ENCODE assay signal across 15 mouse cellular contexts in genomic region chr11:33747402-33747955, GRCm38 (mm10).
DNase-seq lines count a peak whose midpoint lies in the region; ATAC-seq lines count a peak whose summit lies in the region.
"Had no signal": no experiment of that assay in that cellular context is flagged by ENCODE, and none has a peak within 500 bp of the region (broad histone marks: within the 10 kb centered on the region; RNA-seq: fewer than 3 reads in every experiment).

No protein-coding gene starts in this region.

- no peak overlapping the region for H3K9ac ChIP-seq in hindbrain, embryonic 14.5 days
- no peak overlapping the region for H3K9ac ChIP-seq in hindbrain, embryonic 11.5 days (ENCODE audit: low read depth, low read length)
- H3K9ac ChIP-seq: heart, embryonic 15.5 days; liver, postnatal 0 days had no signal

- no peaks in the 10 kb centered on the region for H3K27me3 ChIP-seq in hindbrain, embryonic 14.5 days (ENCODE audit: control insufficient read depth, insufficient read depth, low read length)
- no peaks in the 10 kb centered on the region for H3K27me3 ChIP-seq in hindbrain, embryonic 11.5 days (ENCODE audit: control insufficient read depth, insufficient read depth, low read length)
- H3K27me3 ChIP-seq: heart, embryonic 15.5 days had no signal

- peak; percentile 3; the same call in 1 of the 2 replicates for ATAC-seq in hindbrain, embryonic 14.5 days (ENCODE audit: low FRiP score)
- ATAC-seq in hindbrain, embryonic 11.5 days (ENCODE audit: low FRiP score) = no peak
- ATAC-seq: liver, postnatal 0 days had no signal

- H3K9me3 ChIP-seq in hindbrain, embryonic 14.5 days (ENCODE audit: control insufficient read depth, low read length) = no peaks in the 10 kb centered on the region
- H3K9me3 ChIP-seq in hindbrain, embryonic 11.5 days (ENCODE audit: control insufficient read depth, low read length) = no peaks in the 10 kb centered on the region
- H3K9me3 ChIP-seq: heart, embryonic 15.5 days had no signal

- no peak overlapping the region for H3K27ac ChIP-seq in hindbrain, embryonic 14.5 days
- H3K27ac ChIP-seq in hindbrain, embryonic 11.5 days (ENCODE audit: low read depth, low read length) = no peak overlapping the region
- H3K27ac ChIP-seq: heart, embryonic 15.5 days; left cerebral cortex, adult 2 months had no signal

- H3K4me2 ChIP-seq in hindbrain, embryonic 14.5 days (replicated peaks) = no peak overlapping the region
- H3K4me2 ChIP-seq in hindbrain, embryonic 11.5 days (replicated peaks; ENCODE audit: low read depth, low read length) = no peak overlapping the region
- H3K4me2 ChIP-seq: heart, embryonic 15.5 days; midbrain, embryonic 11.5 days had no signal

- no peak overlapping the region for H3K4me3 ChIP-seq in hindbrain, embryonic 14.5 days (replicated peaks; ENCODE audit: low read length)
- no peak overlapping the region for H3K4me3 ChIP-seq in hindbrain, embryonic 11.5 days (ENCODE audit: low read depth, low read length)
- H3K4me3 ChIP-seq: heart, embryonic 15.5 days; left cerebral cortex, adult 2 months; myocyte had no signal

- WGBS in hindbrain, embryonic 14.5 days = 62% methylated on average over 5 of the region's 5 CpGs
- 85% methylated on average over 5 of the region's 5 CpGs for WGBS in hindbrain, embryonic 11.5 days

- no peaks in the 10 kb centered on the region for H3K36me3 ChIP-seq in hindbrain, embryonic 14.5 days (replicated peaks; ENCODE audit: control insufficient read depth, insufficient read depth)
- H3K36me3 ChIP-seq in hindbrain, embryonic 11.5 days (ENCODE audit: control insufficient read depth, insufficient read depth, low read length) = no peaks in the 10 kb centered on the region
- H3K36me3 ChIP-seq: heart, embryonic 15.5 days had no signal

- DNase-seq in hindbrain, embryonic 14.5 days (ENCODE audit: low spot score) = no peak
- DNase-seq in hindbrain, embryonic 11.5 days (ENCODE audit: low spot score) = no peak
- DNase-seq in brain, adult 2 months (ENCODE audit: low read depth, low spot score) = peak; percentile 83
- peak; percentile 69 for DNase-seq in cerebellum, adult 11-12 months
- peak; percentile 63 to 74 for DNase-seq in cerebellum, postnatal 36 days
- DNase-seq in thymus, postnatal 0 days (ENCODE audit: low spot score) = no peak
- no peak for DNase-seq in kidney, postnatal 36 days
- DNase-seq: kidney, adult 2 months; liver, postnatal 0 days; lung, postnatal 36 days; thymus, postnatal 4 days had no signal

- H3K4me1 ChIP-seq in hindbrain, embryonic 14.5 days (replicated peaks; ENCODE audit: control insufficient read depth, insufficient read depth, low read length) = peaks cover 5% of the 10 kb centered on the region; the same call in 1 of the 2 replicates
- H3K4me1 ChIP-seq in hindbrain, embryonic 11.5 days (replicated peaks; ENCODE audit: control insufficient read depth, insufficient read depth, low read length) = no peaks in the 10 kb centered on the region
- H3K4me1 ChIP-seq: heart, embryonic 15.5 days had no signal

Comparison
In these comparisons a context has a peak if more than half of its experiments do, and no peak if none do; other contexts are left out.
1. DNase-seq: peak in brain, adult 2 months (single experiment), cerebellum, adult 11-12 months (single experiment) and cerebellum, postnatal 36 days (2 of 2); none in hindbrain, embryonic 14.5 days (single experiment), hindbrain, embryonic 11.5 days (single experiment), thymus, postnatal 0 days (single experiment) and kidney, postnatal 36 days (0 of 2).